Mouse (Mus musculus) urinary bladder, postnatal 0 days (tissue): Measurements from ENCODE around the gene Dcun1d3. TPM values are rescaled to one million over a fixed set of nuclear protein-coding genes. Genes with fewer than 3 reads are reported as not detected.

ENCODE experiments used
- polyA plus RNA-seq: library from polyadenylated mRNA; unstranded; fragments of >200 nt; fragmentation: Nextera tagmentation; extraction: Ambion mirVana; gene quantifications from 2 replicates; pipeline ENCODE4 v1.2.1, GENCODE M21; 2015

Dcun1d3 gene
- 9.5 and 10.0 TPM in 2 replicates for polyA plus RNA-seq

DNA sequence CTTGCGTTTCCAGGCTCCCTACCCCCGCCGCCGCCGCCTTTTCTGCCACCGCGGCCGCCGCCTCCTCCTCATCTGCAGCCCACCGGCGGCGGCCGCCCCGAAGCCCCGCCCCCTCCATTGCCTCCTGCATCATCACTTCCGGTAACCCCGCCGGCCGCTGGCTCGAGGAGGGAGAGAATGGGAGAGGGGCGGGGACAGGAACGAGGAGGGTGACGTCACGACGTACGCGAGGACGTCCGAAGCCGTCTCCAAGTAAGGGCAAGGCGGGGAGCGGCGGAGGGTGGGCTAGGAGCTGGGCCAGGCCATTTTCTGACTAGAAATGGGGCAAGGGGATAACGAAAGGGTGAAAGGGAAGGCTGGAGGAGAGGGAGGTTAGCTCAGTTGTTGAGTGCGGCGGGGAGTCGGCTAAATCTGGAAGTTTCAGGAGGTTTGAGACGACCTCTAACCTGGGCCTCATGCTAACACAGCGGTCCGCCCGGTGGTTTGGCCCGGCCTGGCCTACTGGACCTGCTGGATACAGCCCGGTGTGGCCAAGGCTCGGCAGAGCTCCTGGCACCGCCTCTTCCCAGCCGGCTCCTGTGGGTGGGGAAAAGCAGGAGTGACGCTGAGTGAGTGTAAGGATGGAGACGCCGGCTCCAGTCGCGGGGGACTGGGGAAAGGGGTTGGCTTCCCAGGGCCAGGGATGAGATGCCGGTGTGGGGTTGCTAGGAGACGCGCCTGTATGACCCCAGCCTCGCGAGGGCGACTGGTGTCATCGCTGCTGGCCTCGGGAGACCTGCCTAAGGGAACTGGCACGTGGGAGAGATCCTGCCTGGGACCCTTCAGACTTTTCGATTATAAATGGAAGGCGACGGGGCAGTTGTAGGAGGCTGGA, at the start of gene Dcun1d3, which contains the start of gene Lyrm1:
Gene Dcun1d3 (minus strand): TSS at position 660 of the 874 bp plus-strand sequence.
Gene Lyrm1 (plus strand): TSS at position 223 of the 874 bp plus-strand sequence.

Other genes starting within 250 kb of the Dcun1d3 start
- not detected in 2 replicates for gene Acsm4, start 206.3 kb downstream of the Dcun1d3 start, polyA plus RNA-seq
- gene Thumpd1, start 175.5 kb downstream of the Dcun1d3 start, polyA plus RNA-seq: 44.6 and 48.5 TPM in 2 replicates
- gene Acsm3, start 135.4 kb downstream of the Dcun1d3 start, polyA plus RNA-seq: 7.9 and 10.5 TPM in 2 replicates
- gene Rexo5, start 102.3 kb downstream of the Dcun1d3 start, polyA plus RNA-seq: 5.6 and 6.8 TPM in 2 replicates
- gene Eri2, start 102.2 kb downstream of the Dcun1d3 start, polyA plus RNA-seq: 6.5 and 8.8 TPM in 2 replicates
- 9.1 and 10.6 TPM in 2 replicates for gene Lyrm1, start 437 bp downstream of the Dcun1d3 start, polyA plus RNA-seq
- gene Dnah3, start 199.0 kb upstream of the Dcun1d3 start, polyA plus RNA-seq: not detected in 2 replicates
- 184 and 186 TPM in 2 replicates for gene Tmem159, start 206.1 kb upstream of the Dcun1d3 start, polyA plus RNA-seq
- not detected in 2 replicates for gene Zp2, start 249.0 kb upstream of the Dcun1d3 start, polyA plus RNA-seq